Mouse (Mus musculus) bone marrow, adult 2 months (tissue): ENCODE results near the gene Plcl2.

Source experiments
- CTCF ChIP-seq: fragments of 200-500 bp; IDR thresholded peaks from 2 replicates; pipeline ENCODE4 v1.5.1; 2011; ENCODE audit warnings: low read length, control low read depth; ENCODE audit not compliant: control insufficient read depth, insufficient read depth
- POLR2A ChIP-seq: fragments of 200-500 bp; IDR thresholded peaks from 2 replicates; pipeline ENCODE4 v1.6.1; 2011; ENCODE audit warnings: low read depth, mild to moderate bottlenecking, control low read depth, low read length, borderline replicate concordance; ENCODE audit not compliant: control insufficient read depth

DNA sequence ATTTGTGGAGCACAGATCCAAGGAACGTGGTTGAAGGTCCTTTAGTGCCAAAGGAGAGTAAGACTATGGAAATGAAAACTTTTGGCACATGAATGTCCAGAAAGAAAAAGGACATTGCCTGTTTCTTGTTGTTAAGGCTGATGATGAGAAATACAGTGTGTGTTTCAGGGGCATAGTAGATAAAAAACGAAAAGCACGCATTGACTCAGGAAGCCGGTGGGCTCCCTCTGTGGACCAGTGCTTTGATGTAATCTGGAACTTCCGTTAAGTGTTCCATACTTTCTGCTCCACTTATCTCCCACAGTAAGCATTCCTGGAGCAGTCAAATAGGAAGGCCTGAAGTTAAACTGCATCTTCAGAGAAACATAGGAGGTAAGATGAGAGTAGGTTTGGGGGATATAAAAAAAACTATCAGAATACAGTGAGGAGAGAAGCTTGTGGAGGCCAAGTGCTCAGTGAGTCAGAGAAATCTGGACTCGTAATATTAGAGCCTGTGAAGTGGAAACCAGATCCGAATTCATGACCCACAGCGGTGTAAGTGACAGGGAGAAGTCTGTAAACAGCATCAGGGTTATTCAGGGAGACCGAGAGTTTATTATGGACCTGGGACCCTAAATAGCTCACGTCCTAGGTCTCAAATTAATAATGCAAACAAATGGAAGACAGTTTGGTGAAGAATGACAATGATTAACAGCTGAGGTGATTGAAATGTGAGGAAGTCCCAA lies 3.1 kb upstream of the Plcl2 start:
- TF ChIP-seq CTCF: no peak
- no peak for TF ChIP-seq POLR2A
